Mouse (Mus musculus): ENCODE measurements at regions not wholly inside any gene's neighbourhood (a gene's known extent, or its start where the extent isn't known, plus 50 kb on each side); places are given as distances from the start of the nearest gene placed in this dataset.

DNA sequence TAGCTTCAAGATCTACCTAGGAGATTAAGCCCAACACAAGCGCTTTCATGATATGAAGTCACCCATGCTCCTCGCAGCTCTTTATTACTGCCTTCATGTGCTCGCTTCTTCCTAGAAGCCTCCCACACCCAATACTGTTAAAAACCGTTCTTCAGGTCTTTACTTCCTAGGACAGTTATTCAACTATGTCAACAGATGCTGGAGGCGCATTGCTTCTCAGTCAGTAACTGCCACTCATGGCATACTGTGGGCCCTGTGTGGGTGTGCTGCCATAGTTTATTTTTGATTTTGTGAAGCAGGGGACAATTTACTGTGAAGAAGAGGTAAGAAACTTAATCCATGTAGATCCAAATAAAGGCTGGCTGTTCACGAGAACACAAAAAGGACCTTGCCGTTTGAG, 89.2 kb downstream of the Kctd12 start:
- TF ChIP-seq POLR2A (IDR thresholded peaks at IDR 0.05; ENCODE audit: low read depth, low read length) (no peak), CTCF (IDR thresholded peaks at IDR 0.05; ENCODE audit: borderline replicate concordance, insufficient read depth, low read length) (no peak)

Measured in embryonic fibroblast, embryonic 13.5 days (primary cell).